Mouse (Mus musculus): ENCODE results near the gene Rere. TPM values are rescaled to one million over a fixed set of nuclear protein-coding genes. Genes with fewer than 3 reads are reported as not detected.

The Rere gene
- polyA plus RNA-seq, 1 experiment from 2014 or later, result 30.3 TPM

- no peak overlapping the region for H3K27ac ChIP-seq (ENCODE audit: low read length)
- ATAC-seq (ENCODE audit: low read depth), result no peak
- no peak overlapping the region for H3K4me2 ChIP-seq (ENCODE audit: low read depth, low read length)
- no peak overlapping the region for H3K4me3 ChIP-seq (ENCODE audit: low read length)
- WGBS, result 79% methylated on average over 2 of the region's 2 CpGs
- no peaks in the 10 kb centered on the region for H3K9me3 ChIP-seq (ENCODE audit: control insufficient read depth, low read length)
- no peak overlapping the region for H3K9ac ChIP-seq (ENCODE audit: low read length)
- H3K4me1 ChIP-seq (replicated peaks; ENCODE audit: control insufficient read depth, insufficient read depth, low read length), result peaks cover 19% of the 10 kb centered on the region
- no peaks in the 10 kb centered on the region for H3K27me3 ChIP-seq (ENCODE audit: control insufficient read depth, insufficient read depth, low read depth, low read length)
- no peaks in the 10 kb centered on the region for H3K36me3 ChIP-seq (ENCODE audit: control insufficient read depth, insufficient read depth, low read length)
Observed at GRCm38 (mm10) chr4:150364786-150365185, 83.3 kb downstream of the Rere start.

GRCm38 (mm10) chr4:150366510-150367208 is 85.2 kb downstream of the Rere start:
- ATAC-seq (ENCODE audit: low read depth), result no peak
- 43% methylated on average over 6 of the region's 6 CpGs for WGBS
- Histone ChIP-seq H3K36me3 (ENCODE audit: control insufficient read depth, insufficient read depth, low read length) (no peaks in the 10 kb centered on the region), H3K27me3 (ENCODE audit: control insufficient read depth, insufficient read depth, low read depth, low read length) (no peaks in the 10 kb centered on the region), H3K9me3 (ENCODE audit: control insufficient read depth, low read length) (no peaks in the 10 kb centered on the region), H3K27ac (ENCODE audit: low read length) (no peak overlapping the region), H3K4me2 (ENCODE audit: low read depth, low read length) (no peak overlapping the region), H3K4me1 (replicated peaks; ENCODE audit: control insufficient read depth, insufficient read depth, low read length) (peaks cover 32% of the 10 kb centered on the region), H3K4me3 (ENCODE audit: low read length) (no peak overlapping the region), H3K9ac (ENCODE audit: low read length) (no peak overlapping the region)

- peak overlapping the region; percentile 59 for H3K4me3 ChIP-seq (ENCODE audit: low read length)
- peak overlapping the region; percentile 74 for H3K9ac ChIP-seq (ENCODE audit: low read length)
- peaks cover 52% of the 10 kb centered on the region for H3K4me1 ChIP-seq (replicated peaks; ENCODE audit: control insufficient read depth, insufficient read depth, low read length)
- no peaks in the 10 kb centered on the region for H3K36me3 ChIP-seq (ENCODE audit: control insufficient read depth, insufficient read depth, low read length)
- H3K27me3 ChIP-seq (ENCODE audit: control insufficient read depth, insufficient read depth, low read depth, low read length), result no peaks in the 10 kb centered on the region
- peak overlapping the region; percentile 93 for H3K4me2 ChIP-seq (ENCODE audit: low read depth, low read length)
- ATAC-seq (ENCODE audit: low read depth), result peak; percentile 86
- H3K9me3 ChIP-seq (ENCODE audit: control insufficient read depth, low read length), result no peaks in the 10 kb centered on the region
- WGBS, result under 1% methylated on average over 58 of the region's 58 CpGs
- peak overlapping the region; percentile 96 for H3K27ac ChIP-seq (ENCODE audit: low read length)
Observed at GRCm38 (mm10) chr4:150371580-150372380, 90.3 kb downstream of the Rere start.

- H3K9me3 ChIP-seq (ENCODE audit: control insufficient read depth, low read length), result no peaks in the 10 kb centered on the region
- no peaks in the 10 kb centered on the region for H3K27me3 ChIP-seq (ENCODE audit: control insufficient read depth, insufficient read depth, low read depth, low read length)
- WGBS, result 9% methylated on average over 3 of the region's 3 CpGs
- ATAC-seq (ENCODE audit: low read depth), result peak; percentile 58
- H3K4me1 ChIP-seq (replicated peaks; ENCODE audit: control insufficient read depth, insufficient read depth, low read length), result peaks cover 53% of the 10 kb centered on the region
- H3K9ac ChIP-seq (ENCODE audit: low read length), result peak overlapping the region; percentile 74
- H3K4me3 ChIP-seq (ENCODE audit: low read length), result peak overlapping the region; percentile 59
- no peaks in the 10 kb centered on the region for H3K36me3 ChIP-seq (ENCODE audit: control insufficient read depth, insufficient read depth, low read length)
- H3K27ac ChIP-seq (ENCODE audit: low read length), result peak overlapping the region; percentile 96
- peak overlapping the region; percentile 93 for H3K4me2 ChIP-seq (ENCODE audit: low read depth, low read length)
Observed at GRCm38 (mm10) chr4:150372631-150373041, 91.2 kb downstream of the Rere start.

GRCm38 (mm10) chr4:150373111-150374109 is 92.0 kb downstream of the Rere start:
- H3K4me2 ChIP-seq (ENCODE audit: low read depth, low read length), result peak overlapping the region; percentile 93
- H3K27ac ChIP-seq (ENCODE audit: low read length), result peak overlapping the region; percentile 96
- H3K9ac ChIP-seq (ENCODE audit: low read length), result peak overlapping the region; percentile 42; the same call in 1 of the 2 replicates
- 4% methylated on average over 15 of the region's 15 CpGs for WGBS
- H3K9me3 ChIP-seq (ENCODE audit: control insufficient read depth, low read length), result no peaks in the 10 kb centered on the region
- H3K27me3 ChIP-seq (ENCODE audit: control insufficient read depth, insufficient read depth, low read depth, low read length), result no peaks in the 10 kb centered on the region
- peak overlapping the region; percentile 59 for H3K4me3 ChIP-seq (ENCODE audit: low read length)
- peaks cover 54% of the 10 kb centered on the region for H3K4me1 ChIP-seq (replicated peaks; ENCODE audit: control insufficient read depth, insufficient read depth, low read length)
- ATAC-seq (ENCODE audit: low read depth), result peak; percentile 74
- no peaks in the 10 kb centered on the region for H3K36me3 ChIP-seq (ENCODE audit: control insufficient read depth, insufficient read depth, low read length)

GRCm38 (mm10) chr4:150374651-150375447 is 93.4 kb downstream of the Rere start:
- H3K4me3 ChIP-seq (ENCODE audit: low read length), result no peak overlapping the region
- H3K4me1 ChIP-seq (replicated peaks; ENCODE audit: control insufficient read depth, insufficient read depth, low read length), result peaks cover 54% of the 10 kb centered on the region
- no peaks in the 10 kb centered on the region for H3K27me3 ChIP-seq (ENCODE audit: control insufficient read depth, insufficient read depth, low read depth, low read length)
- H3K36me3 ChIP-seq (ENCODE audit: control insufficient read depth, insufficient read depth, low read length), result no peaks in the 10 kb centered on the region
- WGBS, result 32% methylated on average over 9 of the region's 9 CpGs
- no peaks in the 10 kb centered on the region for H3K9me3 ChIP-seq (ENCODE audit: control insufficient read depth, low read length)
- H3K27ac ChIP-seq (ENCODE audit: low read length), result peak overlapping the region; percentile 50; the same call in 1 of the 2 replicates
- H3K9ac ChIP-seq (ENCODE audit: low read length), result no peak overlapping the region
- peak overlapping the region; percentile 26; the same call in 1 of the 2 replicates for H3K4me2 ChIP-seq (ENCODE audit: low read depth, low read length)
- no peak for ATAC-seq (ENCODE audit: low read depth)

GRCm38 (mm10) chr4:150375448-150375935 is 94.0 kb downstream of the Rere start:
- Histone ChIP-seq H3K27me3 (ENCODE audit: control insufficient read depth, insufficient read depth, low read depth, low read length) (no peaks in the 10 kb centered on the region), H3K4me3 (ENCODE audit: low read length) (no peak overlapping the region), H3K9me3 (ENCODE audit: control insufficient read depth, low read length) (no peaks in the 10 kb centered on the region), H3K27ac (ENCODE audit: low read length) (no peak overlapping the region), H3K9ac (ENCODE audit: low read length) (no peak overlapping the region), H3K36me3 (ENCODE audit: control insufficient read depth, insufficient read depth, low read length) (no peaks in the 10 kb centered on the region), H3K4me1 (replicated peaks; ENCODE audit: control insufficient read depth, insufficient read depth, low read length) (peaks cover 48% of the 10 kb centered on the region), H3K4me2 (ENCODE audit: low read depth, low read length) (no peak overlapping the region)
- 73% methylated on average over 1 of the region's 1 CpGs for WGBS
- ATAC-seq (ENCODE audit: low read depth), result no peak

GRCm38 (mm10) chr4:150379313-150379712 is 97.9 kb downstream of the Rere start:
- Histone ChIP-seq H3K4me1 (replicated peaks; ENCODE audit: control insufficient read depth, insufficient read depth, low read length) (peaks cover 26% of the 10 kb centered on the region), H3K4me2 (ENCODE audit: low read depth, low read length) (no peak overlapping the region), H3K27me3 (ENCODE audit: control insufficient read depth, insufficient read depth, low read depth, low read length) (no peaks in the 10 kb centered on the region), H3K36me3 (ENCODE audit: control insufficient read depth, insufficient read depth, low read length) (no peaks in the 10 kb centered on the region), H3K9ac (ENCODE audit: low read length) (no peak overlapping the region), H3K4me3 (ENCODE audit: low read length) (no peak overlapping the region), H3K27ac (ENCODE audit: low read length) (no peak overlapping the region), H3K9me3 (ENCODE audit: control insufficient read depth, low read length) (no peaks in the 10 kb centered on the region)
- ATAC-seq (ENCODE audit: low read depth), result no peak
- WGBS, result 56% methylated on average over 6 of the region's 6 CpGs

All from lung, embryonic 16.5 days (tissue).